Comparison of ENCODE assay signal across 25 mouse cellular contexts in the genomic region with DNA sequence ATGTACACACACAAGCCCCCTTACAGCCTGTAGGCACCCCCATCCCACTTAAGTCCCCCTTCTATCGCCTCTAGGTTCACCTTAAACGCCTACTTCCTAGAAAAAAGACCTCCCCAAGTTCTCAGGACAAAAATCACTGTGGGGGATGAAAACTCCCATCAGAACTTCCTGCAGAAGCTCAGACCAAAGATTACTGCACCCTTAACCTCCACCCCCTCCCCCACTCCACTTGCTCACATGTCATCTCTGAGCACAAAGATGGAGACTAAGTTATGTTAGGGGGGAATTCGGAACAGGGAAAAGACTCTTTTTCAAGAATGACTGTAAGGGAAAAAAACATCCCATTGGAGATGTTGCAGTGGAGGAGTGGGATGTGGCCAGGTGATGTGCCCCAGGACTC. TPM values are rescaled to one million over a fixed set of nuclear protein-coding genes. Genes with fewer than 3 reads are reported as not detected.
DNase-seq lines count a peak whose midpoint lies in the region; ATAC-seq and TF ChIP-seq lines count a peak whose summit lies in the region.
"Had no signal": no experiment of that assay in that cellular context is flagged by ENCODE, and none has a peak within 500 bp of the region (broad histone marks: within the 10 kb centered on the region; RNA-seq: fewer than 3 reads in every experiment).

No protein-coding gene starts in this region.

- H3K4me2 ChIP-seq in forebrain, embryonic 13.5 days, result peak overlapping the region; percentile 83
- H3K4me2 ChIP-seq in forebrain, embryonic 11.5 days (ENCODE audit: low read depth, low read length, severe bottlenecking), result no peak overlapping the region
- H3K4me2 ChIP-seq in intestine, postnatal 0 days (replicated peaks; ENCODE audit: low read depth), result no peak overlapping the region
- H3K4me2 ChIP-seq in intestine, embryonic 15.5 days (replicated peaks), result no peak overlapping the region
- peak overlapping the region; percentile 95 for H3K4me2 ChIP-seq in liver, embryonic 12.5 days
- H3K4me2 ChIP-seq in liver, postnatal 0 days (ENCODE audit: low read depth, low read length), result no peak overlapping the region
- peak overlapping the region; percentile 90; the same call in 1 of the 2 replicates for H3K4me2 ChIP-seq in forebrain, postnatal 0 days (ENCODE audit: low read depth)
- H3K4me2 ChIP-seq: embryonic facial prominence, embryonic 13.5 days; heart, embryonic 11.5 days; midbrain, embryonic 12.5 days had no signal

- H3K36me3 ChIP-seq in forebrain, embryonic 13.5 days (ENCODE audit: poor library complexity, severe bottlenecking), result peaks cover 13% of the 10 kb centered on the region; the same call in 1 of the 2 replicates
- no peaks in the 10 kb centered on the region for H3K36me3 ChIP-seq in forebrain, embryonic 11.5 days (ENCODE audit: control insufficient read depth, insufficient read depth, low read length)
- no peaks in the 10 kb centered on the region; the same call in 1 of the 2 replicates for H3K36me3 ChIP-seq in intestine, postnatal 0 days (ENCODE audit: control insufficient read depth, insufficient read depth)
- H3K36me3 ChIP-seq in intestine, embryonic 15.5 days, result 0 out of 2 replicates have a peak, but pooled peaks cover 4% of the 10 kb centered on the region
- peaks cover 47% of the 10 kb centered on the region for H3K36me3 ChIP-seq in liver, embryonic 12.5 days
- H3K36me3 ChIP-seq in liver, postnatal 0 days (replicated peaks; ENCODE audit: insufficient read depth, low read length), result no peaks in the 10 kb centered on the region
- no peaks in the 10 kb centered on the region for H3K36me3 ChIP-seq in forebrain, postnatal 0 days (ENCODE audit: insufficient read depth)
- H3K36me3 ChIP-seq: embryonic facial prominence, embryonic 13.5 days; hindbrain, embryonic 12.5 days; midbrain, embryonic 12.5 days; neural tube, embryonic 13.5 days had no signal

- no peaks in the 10 kb centered on the region for H3K9me3 ChIP-seq in forebrain, embryonic 13.5 days (replicated peaks)
- H3K9me3 ChIP-seq in forebrain, embryonic 11.5 days (ENCODE audit: control insufficient read depth, low read length), result no peaks in the 10 kb centered on the region
- no peaks in the 10 kb centered on the region for H3K9me3 ChIP-seq in intestine, postnatal 0 days (ENCODE audit: control insufficient read depth)
- H3K9me3 ChIP-seq in intestine, embryonic 15.5 days, result no peaks in the 10 kb centered on the region
- no peaks in the 10 kb centered on the region for H3K9me3 ChIP-seq in liver, embryonic 12.5 days (replicated peaks)
- no peaks in the 10 kb centered on the region for H3K9me3 ChIP-seq in liver, postnatal 0 days (ENCODE audit: low read length)
- no peaks in the 10 kb centered on the region for H3K9me3 ChIP-seq in forebrain, postnatal 0 days (ENCODE audit: low read length)
- H3K9me3 ChIP-seq: embryonic facial prominence, embryonic 13.5 days; hindbrain, embryonic 12.5 days; limb, embryonic 10.5 days; midbrain, embryonic 12.5 days; neural tube, embryonic 13.5 days had no signal

- no peak overlapping the region for H3K27ac ChIP-seq in forebrain, embryonic 13.5 days
- H3K27ac ChIP-seq in forebrain, embryonic 11.5 days (ENCODE audit: low read depth, low read length), result no peak overlapping the region
- no peak overlapping the region for H3K27ac ChIP-seq in intestine, postnatal 0 days (ENCODE audit: low read depth, low read length)
- H3K27ac ChIP-seq in intestine, embryonic 15.5 days, result no peak overlapping the region
- no peak overlapping the region for H3K27ac ChIP-seq in liver, embryonic 12.5 days
- H3K27ac ChIP-seq in liver, postnatal 0 days (ENCODE audit: low read depth), result no peak overlapping the region
- no peak overlapping the region for H3K27ac ChIP-seq in forebrain, postnatal 0 days (ENCODE audit: low read depth, low read length)
- H3K27ac ChIP-seq: embryonic facial prominence, embryonic 13.5 days; hindbrain, embryonic 12.5 days; layer of hippocampus, adult 2 months; limb, embryonic 10.5 days; midbrain, embryonic 12.5 days; neural tube, embryonic 13.5 days had no signal

- H3K4me3 ChIP-seq in forebrain, embryonic 13.5 days, result peak overlapping the region; percentile 85; the same call in 1 of the 2 replicates
- H3K4me3 ChIP-seq in forebrain, embryonic 11.5 days (ENCODE audit: low read depth, low read length), result no peak overlapping the region
- H3K4me3 ChIP-seq in intestine, postnatal 0 days (ENCODE audit: low read depth, low read length), result no peak overlapping the region
- H3K4me3 ChIP-seq in intestine, embryonic 15.5 days (replicated peaks), result no peak overlapping the region
- no peak overlapping the region for H3K4me3 ChIP-seq in liver, embryonic 12.5 days
- H3K4me3 ChIP-seq in liver, postnatal 0 days (ENCODE audit: low read depth, low read length), result no peak overlapping the region
- H3K4me3 ChIP-seq in forebrain, postnatal 0 days (ENCODE audit: low read depth, low read length), result no peak overlapping the region
- H3K4me3 ChIP-seq: embryonic facial prominence, embryonic 13.5 days; hindbrain, embryonic 12.5 days; layer of hippocampus, adult 2 months; limb, embryonic 10.5 days; midbrain, embryonic 12.5 days; neural tube, embryonic 13.5 days had no signal

- 0 out of 2 replicates have a peak overlapping the region, but pooled peaks have one; percentile 30 for H3K9ac ChIP-seq in forebrain, embryonic 13.5 days
- no peak overlapping the region for H3K9ac ChIP-seq in forebrain, embryonic 11.5 days (ENCODE audit: low read length)
- peak overlapping the region; percentile 4; the same call in 1 of the 2 replicates for H3K9ac ChIP-seq in intestine, postnatal 0 days (ENCODE audit: low read depth, low read length)
- H3K9ac ChIP-seq in intestine, embryonic 15.5 days, result no peak overlapping the region
- no peak overlapping the region for H3K9ac ChIP-seq in liver, embryonic 12.5 days
- no peak overlapping the region for H3K9ac ChIP-seq in liver, postnatal 0 days (replicated peaks)
- H3K9ac ChIP-seq in forebrain, postnatal 0 days, result no peak overlapping the region
- H3K9ac ChIP-seq: embryonic facial prominence, embryonic 13.5 days; hindbrain, embryonic 12.5 days; midbrain, embryonic 12.5 days; neural tube, embryonic 13.5 days had no signal

- 92% methylated on average over 3 of the region's 3 CpGs for WGBS in forebrain, embryonic 13.5 days
- 87% methylated on average over 3 of the region's 3 CpGs for whole genome bisulfite sequencing in forebrain, embryonic 11.5 days
- 88% methylated on average over 3 of the region's 3 CpGs for WGBS in intestine, postnatal 0 days
- 81% methylated on average over 3 of the region's 3 CpGs for WGBS in intestine, embryonic 15.5 days
- 83% methylated on average over 3 of the region's 3 CpGs for WGBS in liver, embryonic 12.5 days (ENCODE audit: insufficient replicate concordance)
- WGBS in liver, postnatal 0 days (ENCODE audit: insufficient replicate concordance), result 74% methylated on average over 3 of the region's 3 CpGs
- 91% methylated on average over 3 of the region's 3 CpGs for WGBS in forebrain, postnatal 0 days

- H3K27me3 ChIP-seq in forebrain, embryonic 13.5 days, result no peaks in the 10 kb centered on the region
- H3K27me3 ChIP-seq in forebrain, embryonic 11.5 days (ENCODE audit: control insufficient read depth, insufficient read depth, low read length), result no peaks in the 10 kb centered on the region
- H3K27me3 ChIP-seq in intestine, postnatal 0 days (replicated peaks; ENCODE audit: control insufficient read depth, insufficient read depth, low read length), result no peaks in the 10 kb centered on the region
- H3K27me3 ChIP-seq in intestine, embryonic 15.5 days (replicated peaks), result no peaks in the 10 kb centered on the region
- H3K27me3 ChIP-seq in liver, embryonic 12.5 days (replicated peaks), result peaks cover 8% of the 10 kb centered on the region; the same call in 1 of the 2 replicates
- peaks cover 22% of the 10 kb centered on the region for H3K27me3 ChIP-seq in liver, postnatal 0 days (ENCODE audit: insufficient read depth, low read length)
- H3K27me3 ChIP-seq in forebrain, postnatal 0 days (ENCODE audit: insufficient read depth, low read length), result no peaks in the 10 kb centered on the region
- H3K27me3 ChIP-seq: embryonic facial prominence, embryonic 13.5 days had no signal

- DNase-seq in forebrain, embryonic 11.5 days (ENCODE audit: low spot score), result no peak
- DNase-seq in liver, postnatal 0 days, result no peak
- no peak for DNase-seq in forebrain, postnatal 0 days
- DNase-seq in gastrocnemius, adult 18-20 months (ENCODE audit: low spot score), result no peak
- DNase-seq: adrenal gland, postnatal 25 days; cerebellum, adult 8-10 months; cerebellum, postnatal 36 days; embryo, embryonic 11 days; heart, postnatal 10 days; lung, adult 2 months; lung, postnatal 14 days; retina, postnatal 1 day; right cerebral cortex, postnatal 25 days; spleen, adult 18-20 months had no signal

- TF ChIP-seq EP300 in liver, postnatal 0 days (IDR thresholded peaks at IDR 0.05; ENCODE audit: low read depth), result no peak

- no peak for ATAC-seq in forebrain, embryonic 13.5 days
- no peak for ATAC-seq in forebrain, embryonic 11.5 days (replicated peaks; ENCODE audit: low FRiP score)
- no peak for ATAC-seq in intestine, postnatal 0 days
- no peak for ATAC-seq in intestine, embryonic 15.5 days
- ATAC-seq in liver, embryonic 12.5 days, result no peak
- no peak for ATAC-seq in liver, postnatal 0 days
- no peak for ATAC-seq in forebrain, postnatal 0 days

- TF ChIP-seq CTCF in intestine, postnatal 0 days (IDR thresholded peaks at IDR 0.05; ENCODE audit: low read depth), result no peak
- TF ChIP-seq CTCF in liver, postnatal 0 days (IDR thresholded peaks at IDR 0.05; ENCODE audit: low read depth), result no peak
- TF ChIP-seq CTCF in forebrain, postnatal 0 days (IDR thresholded peaks at IDR 0.05; ENCODE audit: low read depth), result no peak

- peaks cover 77% of the 10 kb centered on the region for H3K4me1 ChIP-seq in forebrain, embryonic 13.5 days
- H3K4me1 ChIP-seq in forebrain, embryonic 11.5 days (replicated peaks; ENCODE audit: control insufficient read depth, insufficient read depth, low read length), result peaks cover 17% of the 10 kb centered on the region
- H3K4me1 ChIP-seq in intestine, postnatal 0 days (replicated peaks; ENCODE audit: control insufficient read depth, insufficient read depth, low read length), result peaks cover 27% of the 10 kb centered on the region
- peaks cover 36% of the 10 kb centered on the region for H3K4me1 ChIP-seq in intestine, embryonic 15.5 days (replicated peaks)
- H3K4me1 ChIP-seq in liver, embryonic 12.5 days, result peaks cover 86% of the 10 kb centered on the region
- H3K4me1 ChIP-seq in liver, postnatal 0 days (ENCODE audit: insufficient read depth), result peaks cover 57% of the 10 kb centered on the region
- peaks cover 12% of the 10 kb centered on the region for H3K4me1 ChIP-seq in forebrain, postnatal 0 days (ENCODE audit: insufficient read depth)

RNA-seq across cellular contexts. Expression of gene Shb, which starts 6.7 kb away (rescaled TPM):
- polyA plus RNA-seq in forebrain, embryonic 13.5 days (2015; fragmentation: Nextera tagmentation; extraction: Ambion mirVana), result 6.5 and 7.2 TPM in 2 replicates
- polyA plus RNA-seq in forebrain, embryonic 11.5 days (2014; fragmentation: Nextera tagmentation; extraction: Ambion mirVana), result 8.2 and 9.7 TPM in 2 replicates
- polyA plus RNA-seq in intestine, postnatal 0 days (2015; fragmentation: Nextera tagmentation; extraction: Ambion mirVana), result 7.2 and 7.5 TPM in 2 replicates
- polyA plus RNA-seq in intestine, embryonic 15.5 days (2015; fragmentation: Nextera tagmentation; extraction: Ambion mirVana), result 4.0 and 4.8 TPM in 2 replicates
- 8.7 and 9.9 TPM in 2 replicates for polyA plus RNA-seq in liver, embryonic 12.5 days (2016; fragmentation: Nextera tagmentation; extraction: Ambion mirVana)
- 2.5 and 3.2 TPM in 2 replicates for polyA plus RNA-seq in liver, postnatal 0 days (2015; fragmentation: Nextera tagmentation; extraction: Ambion mirVana)
- total RNA-seq in forebrain, postnatal 0 days (2014; rRNA removed), result 26.7 and 32.6 TPM in 2 replicates
- polyA plus RNA-seq in forebrain, postnatal 0 days (2015; fragmentation: Nextera tagmentation; extraction: Ambion mirVana), result 8.5 and 8.6 TPM in 2 replicates
- 1 to 10 TPM; 5.6 to 6.8 TPM for total RNA-seq in gastrocnemius, adult 18-20 months (2021)

Comparison
In these comparisons a context has a peak if more than half of its experiments do, and no peak if none do; other contexts are left out.
1. H3K4me2 ChIP-seq: peak in forebrain, embryonic 13.5 days (single experiment), liver, embryonic 12.5 days (single experiment) and forebrain, postnatal 0 days (single experiment); none in forebrain, embryonic 11.5 days (single experiment), intestine, postnatal 0 days (single experiment), intestine, embryonic 15.5 days (single experiment) and liver, postnatal 0 days (single experiment).
2. H3K9ac ChIP-seq: peak in forebrain, embryonic 13.5 days (single experiment) and intestine, postnatal 0 days (single experiment); none in forebrain, embryonic 11.5 days (single experiment), intestine, embryonic 15.5 days (single experiment), liver, embryonic 12.5 days (single experiment), liver, postnatal 0 days (single experiment) and forebrain, postnatal 0 days (single experiment).